Mouse (Mus musculus): Measurements from ENCODE around the gene Hdac5.

GRCm38 (mm10) chr11:102240636-102241035 lies 10.7 kb upstream of the Hdac5 start:
- TF ChIP-seq CTCF (IDR thresholded peaks at IDR 0.05; ENCODE audit: borderline replicate concordance, insufficient read depth, low read depth, low read length) (no peak), POLR2A (IDR thresholded peaks at IDR 0.05; ENCODE audit: borderline replicate concordance, insufficient read depth, low read length) (no peak)

Measured in cerebellum, adult 2 months (tissue).